Mouse (Mus musculus): Measurements from ENCODE around the gene Arxes2. TPM values are rescaled to one million over a fixed set of nuclear protein-coding genes. Genes with fewer than 3 reads are reported as not detected.
"Not testable (repeated sequence)": the region's sequence is repeated elsewhere in the genome, so short reads cannot be mapped to it uniquely, and the experiment has no call there.

Arxes2 gene
- 10 to 100 TPM; 66.2 to 75.0 TPM for total RNA-seq (2021)

DNA sequence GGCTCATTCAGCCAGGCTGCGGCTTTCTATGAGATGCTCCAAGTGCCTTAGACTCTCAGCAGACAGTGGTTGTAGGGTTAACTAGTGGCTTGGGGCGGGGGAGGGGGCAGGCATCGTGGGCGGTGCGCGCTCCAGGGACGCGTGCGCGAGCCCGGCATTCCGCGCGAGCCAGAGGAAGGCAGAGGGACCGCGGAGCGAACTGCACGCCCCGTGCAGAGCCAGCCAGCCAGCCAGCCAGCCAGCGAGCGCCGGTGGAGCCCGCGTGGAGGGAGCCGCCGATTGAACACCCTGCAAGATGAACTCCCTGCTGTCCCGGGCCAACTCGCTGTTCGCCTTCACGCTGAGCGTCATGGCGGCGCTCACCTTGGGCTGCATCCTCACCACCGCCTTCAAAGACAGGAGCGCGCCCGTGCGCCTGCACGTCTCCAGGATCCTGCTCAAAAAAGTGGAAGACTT lies at the start of gene Arxes2:
Gene Arxes2 (plus strand): TSS at position 161 of the 456 bp plus-strand sequence.
- intact Hi-C loops (cut with DNase I), result not testable (repeated sequence)
- DNase-seq (ENCODE audit: low spot score in 2 of 2), result peak in 1 of 2 experiments; percentile 11

DNA sequence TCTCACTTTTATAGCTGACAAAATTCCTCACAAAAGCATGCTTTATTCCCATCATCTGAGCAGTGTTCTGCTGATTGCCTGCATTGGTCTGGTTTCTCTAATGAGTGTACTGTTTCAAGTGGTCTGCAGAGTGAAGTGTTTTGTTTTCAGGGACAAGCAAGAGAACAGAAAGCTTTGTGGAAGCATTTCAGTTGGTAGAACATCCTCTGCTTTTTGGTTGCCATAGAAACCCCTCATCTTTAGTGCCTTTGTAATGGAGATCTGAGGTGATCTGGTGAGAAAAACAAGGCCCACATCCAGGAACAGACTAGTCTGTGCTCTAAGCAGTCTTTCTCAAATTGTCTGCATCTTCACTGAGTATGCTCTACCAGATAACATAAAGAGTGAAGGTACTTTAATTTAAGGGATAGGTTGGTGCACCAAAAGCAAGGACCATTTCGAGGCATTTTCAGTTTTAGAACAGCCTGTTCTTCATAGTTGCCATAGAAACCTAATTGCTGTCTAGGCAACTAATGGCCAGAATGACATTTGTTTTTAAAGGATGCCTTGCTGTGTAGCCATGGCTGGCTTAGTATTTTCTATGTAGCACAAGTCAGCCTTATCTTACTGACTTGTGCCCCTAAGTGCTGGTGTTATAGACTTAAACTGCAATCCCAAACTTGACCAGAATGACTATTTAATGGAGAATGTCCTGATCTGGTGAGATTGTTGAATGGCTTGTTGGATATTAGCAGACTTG lies 44.8 kb upstream of the Arxes2 start:
- peak; percentile 14 to 16 for DNase-seq (ENCODE audit: low spot score in 2 of 2)

DNA sequence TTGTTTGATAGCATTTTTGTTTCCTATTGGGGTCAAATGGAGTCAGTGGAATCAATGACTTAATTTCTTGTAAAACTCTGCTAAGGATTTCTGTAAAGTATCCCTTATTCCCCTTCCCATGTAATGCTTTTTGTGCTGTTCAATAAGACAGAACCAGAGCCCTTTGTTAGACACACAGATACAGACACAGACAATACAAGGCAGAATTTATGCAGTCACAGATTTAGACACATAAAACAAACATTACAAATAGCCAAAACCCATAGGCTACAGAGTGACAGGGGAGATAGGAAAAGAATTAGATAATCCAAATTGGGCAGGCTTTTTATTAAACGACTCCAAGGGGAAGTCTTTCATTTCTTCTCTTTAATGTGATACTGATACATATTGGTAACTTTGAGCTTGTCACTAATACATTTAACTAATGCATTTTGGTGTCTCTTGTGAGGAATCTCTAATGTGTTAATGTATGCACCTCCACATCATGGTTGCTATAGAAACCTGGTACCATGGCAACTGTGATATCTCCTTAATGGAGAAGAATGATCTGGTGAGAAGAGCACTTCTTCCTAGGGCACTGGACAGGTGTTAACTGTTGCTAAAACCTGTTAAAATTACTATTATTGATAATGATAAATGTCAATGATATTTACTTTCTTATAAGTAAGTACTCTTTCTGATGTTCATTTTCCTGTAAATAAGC lies 36.5 kb upstream of the Arxes2 start:
- no peak for DNase-seq (ENCODE audit: low spot score in 2 of 2)
- intact Hi-C loops (cut with DNase I), result no loop called here

More for the DNA sequence above, 44.8 kb upstream of the Arxes2 start:
- intact Hi-C loops (cut with DNase I), result no loop called here

DNA sequence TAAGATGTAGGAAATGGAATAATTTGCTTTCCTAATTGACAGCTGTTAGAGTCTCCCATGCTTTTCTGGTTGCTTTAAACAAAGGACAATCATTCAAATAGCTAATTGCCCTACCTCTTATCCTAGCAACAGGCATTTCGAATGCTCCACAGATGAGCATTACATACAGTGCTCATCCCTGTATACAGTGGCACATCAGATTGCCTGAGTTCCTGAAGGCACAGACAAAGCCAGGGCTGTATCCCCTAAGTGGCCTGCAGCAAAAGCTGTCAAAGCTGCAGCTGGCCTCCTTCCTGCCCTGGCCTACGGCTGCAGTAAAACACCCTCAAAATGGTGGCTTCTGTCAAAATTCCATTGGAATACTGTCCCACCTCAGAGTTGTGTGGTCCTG lies 35.9 kb upstream of the Arxes2 start:
- intact Hi-C loops (cut with DNase I), result no loop called here
- no peak for DNase-seq (ENCODE audit: low spot score in 2 of 2)

DNA sequence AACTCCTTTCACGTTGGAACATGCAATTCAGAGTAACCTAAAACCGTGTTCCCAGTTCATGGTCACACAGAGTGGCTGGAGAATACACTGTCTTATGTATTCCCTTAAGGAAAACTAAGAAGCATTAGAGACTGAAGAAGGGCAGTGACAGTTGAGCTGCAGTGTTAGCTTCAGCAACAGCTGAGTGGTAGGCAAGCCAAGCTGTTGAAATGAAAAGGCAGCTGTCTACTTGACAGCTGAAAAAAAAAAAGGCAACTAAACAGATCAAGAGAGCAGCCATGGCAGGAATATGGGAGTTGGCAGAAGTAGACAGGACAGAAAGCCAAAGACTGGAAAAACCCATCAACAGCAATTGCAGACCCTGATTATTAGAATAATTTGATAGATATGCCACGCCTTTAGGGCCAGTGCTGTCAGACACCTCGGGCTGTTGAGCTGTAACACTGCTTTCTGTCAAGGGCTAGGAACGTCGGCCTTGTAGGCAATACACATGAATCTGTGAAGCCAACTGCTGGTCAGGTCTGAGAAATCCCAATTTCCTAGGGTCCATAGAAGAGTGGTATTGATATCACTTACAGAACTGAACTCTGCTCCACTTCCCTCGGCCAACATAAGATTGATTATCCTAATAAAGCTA lies 34.9 kb upstream of the Arxes2 start:
- no peak for DNase-seq (ENCODE audit: low spot score in 2 of 2)
- intact Hi-C loops (cut with DNase I), result no loop called here

DNA sequence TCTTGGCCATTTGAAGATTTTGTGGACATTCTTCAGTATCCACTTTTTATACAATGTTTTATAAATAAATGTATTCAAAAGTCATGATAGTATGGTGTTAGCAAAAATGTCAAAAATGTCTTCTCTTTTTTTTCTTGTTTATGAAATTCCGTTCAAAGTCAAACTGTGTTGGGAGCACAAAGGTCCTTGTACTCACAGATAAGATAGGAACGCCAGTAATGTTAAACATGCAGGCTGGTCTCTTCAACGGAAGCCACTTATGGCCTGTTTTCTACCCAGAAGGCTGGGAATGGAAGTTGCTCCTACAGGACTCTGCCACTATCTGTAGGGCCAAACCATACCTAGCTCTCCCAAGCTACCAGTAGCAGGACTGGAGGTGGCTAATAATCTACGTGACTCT lies 34.1 kb upstream of the Arxes2 start:
- no peak for DNase-seq (ENCODE audit: low spot score in 2 of 2)
- intact Hi-C loops (cut with DNase I), result no loop called here

DNA sequence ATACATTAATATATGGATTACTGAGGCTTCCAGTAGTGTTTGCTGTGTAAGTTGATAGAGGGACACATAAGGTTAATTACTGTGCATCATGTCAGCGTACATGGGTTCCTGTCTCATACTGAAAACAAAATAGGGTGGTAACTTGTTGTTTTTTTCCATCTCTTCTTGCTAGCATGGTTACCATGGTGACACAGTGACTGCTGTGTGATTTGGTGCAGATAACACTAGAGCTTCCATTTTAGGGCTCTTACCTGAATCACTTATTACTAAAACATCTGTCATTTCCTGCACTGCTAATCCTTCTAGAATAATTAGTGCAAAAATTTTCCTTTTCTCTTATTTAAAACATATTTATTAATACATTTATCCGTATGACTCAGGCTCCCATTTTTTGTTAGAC lies 31.3 kb upstream of the Arxes2 start:
- DNase-seq (ENCODE audit: low spot score in 2 of 2), result no peak
- intact Hi-C loops (cut with DNase I), result loop anchor here (5.0 to 10.0 kb wide), 2 partner anchors 128 to 155 kb away; partner anchors contain the start of gene Gprasp2

DNA sequence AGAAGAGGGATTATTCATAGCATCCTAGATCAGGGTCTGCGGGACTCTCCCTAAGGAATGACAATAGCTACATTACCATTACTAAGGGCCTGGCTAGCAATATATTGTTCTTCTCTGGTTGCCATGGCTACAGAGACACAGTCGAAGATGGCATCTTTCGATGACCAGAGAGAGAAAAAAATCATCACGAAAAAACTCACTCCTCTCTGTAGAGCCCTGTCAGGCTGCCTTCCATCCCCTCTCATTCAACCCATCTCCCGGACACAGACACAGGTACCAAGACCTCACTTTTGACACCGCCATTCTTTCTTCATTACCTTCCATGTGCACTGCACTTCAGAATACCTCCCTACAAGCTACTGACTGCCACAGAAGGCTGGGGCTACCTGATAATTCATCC lies 30.5 kb upstream of the Arxes2 start:
- intact Hi-C loops (cut with DNase I), result loop anchor here (1.0 to 10.0 kb wide), 3 partner anchors 78 to 156 kb away; partner anchors contain the start of gene Gprasp2
- no peak for DNase-seq (ENCODE audit: low spot score in 2 of 2)

DNA sequence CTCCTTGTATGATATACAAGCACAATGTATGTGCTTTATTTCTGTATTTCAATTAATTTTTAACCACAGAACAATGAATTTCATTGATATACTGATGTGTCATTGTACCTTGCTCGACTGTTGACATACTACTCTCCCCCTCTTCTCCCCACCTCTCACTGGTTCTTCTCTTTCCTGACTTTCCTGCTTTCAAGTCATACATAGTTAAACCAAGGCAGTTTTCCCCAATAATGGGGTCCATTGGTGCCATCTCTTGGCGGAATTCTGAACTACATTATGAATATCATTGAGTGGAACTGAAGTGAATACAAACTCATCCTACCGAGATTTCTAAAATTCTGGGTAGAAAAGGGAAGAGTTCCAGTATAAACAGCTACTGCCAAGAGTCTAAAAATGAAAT lies 30.0 kb upstream of the Arxes2 start:
- peak; percentile 57 to 81 for DNase-seq (ENCODE audit: low spot score in 2 of 2)
- intact Hi-C loops (cut with DNase I), result loop anchor here (1.0 to 10.0 kb wide), 3 partner anchors 78 to 156 kb away; partner anchors contain the start of gene Gprasp2

DNA sequence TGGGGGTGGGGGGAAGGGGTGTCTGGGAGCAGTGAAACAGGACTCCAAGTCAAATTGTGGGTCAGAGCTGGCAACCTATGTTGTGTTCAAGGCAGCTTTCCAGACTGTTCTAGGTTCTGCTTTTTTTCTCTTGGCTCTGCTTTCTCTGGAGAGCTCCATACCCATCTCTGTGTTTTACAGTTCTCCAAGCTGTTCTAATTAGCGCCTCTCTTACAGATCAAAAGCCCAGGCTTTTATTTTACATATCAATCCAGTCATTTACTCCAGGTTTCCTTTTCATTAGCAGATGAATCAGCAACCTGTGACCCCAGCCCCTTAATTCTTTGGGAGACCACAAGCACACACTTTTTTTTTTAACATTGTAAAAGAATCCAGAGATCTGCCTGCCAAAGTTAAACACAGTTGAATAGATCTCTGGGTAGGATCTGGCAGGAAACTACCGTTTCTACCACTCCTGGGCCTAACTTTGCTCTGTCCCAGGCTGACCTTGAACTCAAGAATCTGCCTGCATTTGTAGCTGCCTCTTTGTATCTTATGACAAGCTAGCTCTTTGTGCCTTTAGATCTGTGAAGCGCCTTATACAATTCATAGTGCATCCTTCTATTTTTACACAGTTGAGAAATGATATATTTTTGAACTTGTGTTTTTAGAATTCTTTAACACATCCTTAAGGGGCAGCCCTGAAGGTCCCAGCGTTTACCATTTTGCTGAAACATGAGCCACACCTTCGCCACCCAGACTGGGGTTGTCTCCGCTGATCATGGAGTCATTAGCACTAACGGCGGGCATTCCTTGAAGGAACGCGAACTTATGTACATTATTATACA lies 19.8 kb upstream of the Arxes2 start:
- intact Hi-C loops (cut with DNase I), result no loop called here
- DNase-seq (ENCODE audit: low spot score in 2 of 2), result no peak

DNA sequence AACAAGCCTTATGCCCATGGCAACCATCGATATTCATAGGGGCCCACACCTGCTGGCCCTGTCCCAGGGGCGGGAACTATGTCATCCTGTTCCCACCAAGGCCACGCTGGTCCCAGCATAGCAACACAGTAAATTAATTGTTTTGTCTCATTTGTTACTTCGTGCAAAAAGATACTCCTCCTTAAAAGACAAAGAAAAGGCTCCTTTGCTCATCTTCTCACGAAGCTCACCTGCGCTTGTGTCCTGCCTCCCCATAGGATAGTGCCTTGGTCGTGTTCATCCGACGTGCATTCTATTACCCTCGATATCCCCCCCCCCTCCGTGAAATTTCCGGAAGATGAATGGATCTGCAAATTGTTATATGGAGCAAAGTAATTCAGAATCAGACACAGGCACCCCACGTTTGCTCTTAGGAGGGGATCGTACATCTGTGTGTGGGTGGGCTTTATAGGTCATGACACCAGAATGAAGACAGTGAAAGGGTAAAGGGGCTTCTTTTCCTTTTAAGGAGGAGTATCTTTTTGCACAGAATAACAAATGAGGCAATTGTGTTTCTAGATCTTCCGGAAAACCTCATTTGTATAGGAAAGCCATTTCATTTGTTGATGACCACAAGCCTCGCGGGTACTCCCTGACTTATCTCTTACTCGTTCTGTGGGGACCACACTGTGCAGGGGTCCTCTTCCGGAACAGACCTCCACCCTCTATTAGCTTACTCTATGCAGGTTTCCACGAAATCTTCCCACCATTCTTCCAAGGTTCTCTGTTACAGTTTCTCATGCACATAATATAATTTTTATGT lies 19.0 kb upstream of the Arxes2 start:
- intact Hi-C loops (cut with DNase I), result no loop called here
- DNase-seq (ENCODE audit: low spot score in 2 of 2), result no peak

DNA sequence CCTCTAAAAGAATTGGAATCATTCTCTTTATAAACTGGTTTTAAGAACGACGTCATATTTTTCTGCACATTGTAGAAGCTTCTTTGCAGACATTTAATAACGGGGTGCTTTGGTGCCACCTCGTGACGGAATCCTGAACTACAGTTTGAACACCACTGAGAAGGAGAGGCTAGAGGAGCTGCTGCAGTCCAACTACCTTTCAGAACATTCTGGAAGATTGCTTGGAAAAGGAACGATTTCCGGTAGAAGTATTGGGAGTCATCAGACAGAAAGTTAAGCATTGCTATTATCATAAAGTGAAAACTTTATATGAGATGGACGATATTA lies 18.4 kb upstream of the Arxes2 start:
- DNase-seq (ENCODE audit: low spot score in 2 of 2), result peak; percentile 80 to 90
- intact Hi-C loops (cut with DNase I), result no loop called here

DNA sequence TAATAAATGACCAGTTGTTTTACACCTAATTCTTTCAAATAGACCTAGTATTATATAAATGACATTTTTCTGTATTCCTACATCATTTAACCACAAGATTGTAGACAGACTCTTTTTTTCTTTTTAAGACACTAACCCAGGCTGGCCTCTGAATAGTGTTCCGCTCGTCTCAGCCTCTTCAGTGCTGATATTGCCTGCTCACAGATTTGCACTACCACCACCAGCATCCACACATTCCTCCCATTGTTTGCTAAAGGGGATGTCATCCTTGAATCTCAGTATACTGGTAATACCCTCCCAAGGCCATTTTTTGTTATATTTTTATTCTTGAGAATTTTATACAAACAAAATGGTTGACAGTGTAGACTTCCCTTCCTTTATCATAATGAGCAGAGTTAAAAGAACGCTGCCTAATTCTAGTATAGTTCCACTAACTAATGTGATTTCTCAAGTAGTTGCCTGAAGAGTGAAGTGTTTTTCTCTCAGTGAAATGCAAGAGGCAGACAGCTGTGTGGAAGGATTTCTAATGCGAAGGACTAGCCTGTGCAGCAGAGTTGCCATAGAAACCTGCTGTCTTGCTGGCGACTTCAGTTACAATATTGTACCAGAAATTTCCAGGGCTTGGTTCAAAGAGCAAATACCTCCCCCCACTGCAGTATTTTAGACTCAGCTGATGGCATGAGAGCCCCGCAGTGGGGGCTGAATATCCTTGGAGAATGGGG lies 8.9 kb upstream of the Arxes2 start:
- peak; percentile 28 to 64 for DNase-seq (ENCODE audit: low spot score in 2 of 2)
- intact Hi-C loops (cut with DNase I), result no loop called here

DNA sequence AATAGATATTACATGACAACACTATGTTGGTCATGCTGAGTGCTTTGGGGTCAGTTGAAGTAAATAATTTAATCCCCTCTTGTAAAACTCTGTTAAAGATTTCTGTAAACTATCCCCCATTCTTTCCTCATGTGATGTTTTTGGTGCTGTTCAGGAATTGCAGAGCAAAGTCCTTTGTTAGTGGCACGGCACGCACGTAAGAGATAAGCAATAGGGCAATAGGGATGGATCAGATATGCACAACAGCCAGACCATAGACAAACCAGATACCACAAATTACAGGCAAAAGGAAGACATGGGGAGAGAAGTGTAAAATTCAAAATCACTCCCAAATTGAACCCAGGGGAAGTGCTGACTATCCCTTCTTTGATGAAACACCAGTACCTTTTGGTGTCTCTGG lies 7.4 kb upstream of the Arxes2 start:
- intact Hi-C loops (cut with DNase I), result no loop called here
- DNase-seq (ENCODE audit: low spot score in 2 of 2), result no peak

DNA sequence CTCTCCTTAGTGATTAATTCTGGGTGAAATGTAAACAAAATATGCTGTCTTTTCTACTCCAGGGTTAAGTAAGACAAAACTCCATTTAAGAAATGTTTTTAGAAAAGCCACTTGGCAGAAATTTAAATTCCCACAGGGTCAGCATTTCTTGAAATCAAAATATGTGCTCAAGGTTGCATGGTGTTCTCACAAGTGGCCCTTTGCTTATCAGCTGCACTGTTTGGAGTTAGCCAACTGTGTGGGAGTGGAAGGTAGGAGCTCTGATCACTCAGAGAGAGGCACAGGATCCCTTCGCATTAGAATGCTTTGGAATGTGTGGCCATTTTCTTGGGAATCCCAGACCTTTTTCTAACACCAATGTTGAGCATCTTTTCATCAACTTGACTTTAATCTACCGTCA lies 3.0 kb upstream of the Arxes2 start:
- intact Hi-C loops (cut with DNase I), result no loop called here
- DNase-seq (ENCODE audit: low spot score in 2 of 2), result no peak

DNA sequence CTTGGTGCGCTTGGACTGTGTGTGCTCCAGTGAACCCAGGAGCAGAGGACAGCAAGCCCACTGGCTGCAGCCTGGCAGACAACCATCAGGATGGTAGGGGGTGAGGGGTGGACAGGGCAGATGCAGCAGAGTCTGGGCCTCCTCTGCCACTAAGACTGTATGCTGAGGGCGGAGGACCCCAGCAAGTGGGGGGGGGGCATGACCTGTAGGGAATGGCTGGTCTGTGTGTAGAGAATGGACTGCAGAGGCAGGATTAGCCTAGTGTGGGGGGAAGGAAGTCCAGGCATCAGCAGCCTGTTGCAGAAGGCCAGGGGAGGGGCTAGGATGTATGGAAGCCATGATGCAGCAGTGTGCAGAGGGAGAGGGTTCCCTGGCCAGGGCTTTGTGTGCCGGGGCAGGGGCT lies 431 bp upstream of the Arxes2 start:
- DNase-seq (ENCODE audit: low spot score in 2 of 2); intact Hi-C loops (cut with DNase I): not testable (repeated sequence)

DNA sequence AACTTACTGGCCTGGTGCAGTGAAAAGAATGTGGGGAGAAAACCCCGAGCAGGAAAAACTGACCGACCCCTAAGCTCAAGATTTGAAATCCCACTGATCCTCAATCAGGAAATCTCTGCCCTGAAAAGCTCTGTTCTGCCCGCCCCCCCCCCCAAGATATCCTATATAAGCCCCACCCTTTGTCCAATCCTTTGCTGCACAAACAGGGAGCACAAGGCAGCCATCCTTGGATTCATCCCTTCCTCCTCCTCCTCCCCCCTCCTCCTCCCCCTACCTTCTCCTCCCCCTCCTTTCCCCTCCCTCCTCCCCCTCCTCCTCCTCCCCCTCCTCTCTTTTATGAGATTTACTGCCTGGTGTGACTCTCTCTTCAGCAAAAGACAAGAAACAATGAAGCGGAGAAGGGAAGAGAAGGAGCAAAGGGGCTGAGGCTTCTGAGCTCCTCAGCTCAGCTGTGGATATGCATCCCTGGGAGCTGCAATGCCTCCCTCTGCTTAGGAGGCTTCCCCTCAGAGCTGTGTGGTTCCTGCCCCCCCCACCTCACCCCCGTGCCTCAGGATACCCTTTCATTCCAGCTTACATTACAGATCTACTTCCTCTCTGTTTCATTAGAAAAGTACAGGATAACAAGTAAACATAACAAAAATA lies 13.7 kb downstream of the Arxes2 start:
- DNase-seq (ENCODE audit: low spot score in 2 of 2), result no peak
- intact Hi-C loops (cut with DNase I), result no loop called here

DNA sequence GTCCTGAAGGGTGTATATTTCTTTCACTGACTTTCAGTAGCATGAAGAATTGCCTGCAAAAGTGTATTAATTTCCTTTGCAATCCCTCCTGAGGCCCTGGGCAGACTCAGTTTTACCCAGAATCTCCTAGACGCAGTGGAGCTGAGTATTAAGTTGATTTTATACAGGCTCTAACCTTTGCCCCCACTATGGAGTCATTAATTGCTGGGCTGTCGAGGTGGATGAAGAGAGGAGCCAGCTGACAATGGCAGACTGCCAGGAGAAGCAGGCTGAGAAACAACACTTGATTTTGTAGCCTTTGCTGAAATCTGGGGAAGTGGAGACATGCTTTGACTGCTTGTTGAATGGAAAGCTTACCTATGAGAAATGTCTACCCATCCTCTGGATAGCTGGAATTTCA lies 20.8 kb downstream of the Arxes2 start:
- intact Hi-C loops (cut with DNase I), result no loop called here
- DNase-seq (ENCODE audit: low spot score in 2 of 2), result no peak

All from left cerebral cortex, postnatal 25 days (tissue).